Mouse (Mus musculus) bone marrow, adult 2 months (tissue): ENCODE data around the gene Uqcr10. TPM values are rescaled to one million over a fixed set of nuclear protein-coding genes. Genes with fewer than 3 reads are reported as not detected.

Experiments
- H3K27ac ChIP-seq: fragments of 200-500 bp; 2 replicates; pipeline ENCODE4 v1.5.1; 2012; ENCODE audit warnings: low read depth, mild to moderate bottlenecking, control low read depth, inconsistent platforms, low read length; ENCODE audit not compliant: control insufficient read depth, poor library complexity, insufficient read depth
- H3K4me1 ChIP-seq: fragments of 200-500 bp; 2 replicates; pipeline ENCODE4 v1.6.1; 2011; ENCODE audit warnings: low read length; ENCODE audit not compliant: control insufficient read depth, insufficient read depth
- H3K4me3 ChIP-seq: fragments of 200-500 bp; replicated peaks from 2 replicates; pipeline ENCODE3; 2011; ENCODE audit warnings: mild to moderate bottlenecking, low read depth, low read length, control low read depth; ENCODE audit not compliant: control insufficient read depth
- CTCF ChIP-seq: fragments of 200-500 bp; IDR thresholded peaks from 2 replicates; pipeline ENCODE4 v1.5.1; 2011; ENCODE audit warnings: low read length, control low read depth; ENCODE audit not compliant: control insufficient read depth, insufficient read depth
- POLR2A ChIP-seq: fragments of 200-500 bp; IDR thresholded peaks from 2 replicates; pipeline ENCODE4 v1.6.1; 2011; ENCODE audit warnings: low read depth, mild to moderate bottlenecking, control low read depth, low read length, borderline replicate concordance; ENCODE audit not compliant: control insufficient read depth
- WGBS: fragments of 180-500 bp; shearing (Covaris S2); methylation state at CpG from one replicate; pipeline ENCODE4 v1.1.7; 2018; 5-methylcytosine and 5-hydroxymethylcytosine counted together
- polyA plus RNA-seq: library from polyadenylated mRNA; stranded (reverse); fragments of >200 nt; gene quantifications from 2 replicates; pipeline ENCODE4 v1.2.4, GENCODE M21; 2011; ENCODE audit warnings: low replicate concordance; ENCODE audit not compliant: missing spikeins, insufficient read depth, insufficient read length

Uqcr10 gene
- polyA plus RNA-seq, 1 experiment = 240 TPM

DNA sequence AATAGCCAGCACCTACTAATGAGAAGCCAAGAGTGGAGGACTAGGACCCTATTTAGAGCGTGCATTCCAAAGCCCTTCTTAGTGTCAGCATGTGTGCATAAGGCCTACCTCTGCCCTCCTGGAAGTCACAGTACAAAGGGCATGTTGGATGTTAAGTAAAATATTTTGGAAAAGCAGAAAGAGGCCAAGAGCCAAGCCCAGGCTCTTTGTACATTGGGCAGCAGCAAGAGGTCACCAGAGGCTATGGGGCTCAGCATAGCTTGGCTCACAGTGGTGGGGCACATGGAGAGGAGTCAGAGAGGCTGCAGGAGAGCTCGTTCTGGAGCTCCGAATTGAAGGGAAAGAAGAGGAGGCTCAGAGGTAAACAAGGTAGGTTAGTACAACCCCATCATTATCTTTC is 17.1 kb downstream of the Uqcr10 start:
- Histone ChIP-seq H3K4me1 (peaks cover 3% of the 10 kb centered on the region; the same call in 1 of the 2 replicates), H3K27ac (no peak overlapping the region), H3K4me3 (no peak overlapping the region)
- no peak for TF ChIP-seq CTCF
- TF ChIP-seq POLR2A = no peak
- 82% methylated on average over 3 of the region's 3 CpGs for WGBS

DNA sequence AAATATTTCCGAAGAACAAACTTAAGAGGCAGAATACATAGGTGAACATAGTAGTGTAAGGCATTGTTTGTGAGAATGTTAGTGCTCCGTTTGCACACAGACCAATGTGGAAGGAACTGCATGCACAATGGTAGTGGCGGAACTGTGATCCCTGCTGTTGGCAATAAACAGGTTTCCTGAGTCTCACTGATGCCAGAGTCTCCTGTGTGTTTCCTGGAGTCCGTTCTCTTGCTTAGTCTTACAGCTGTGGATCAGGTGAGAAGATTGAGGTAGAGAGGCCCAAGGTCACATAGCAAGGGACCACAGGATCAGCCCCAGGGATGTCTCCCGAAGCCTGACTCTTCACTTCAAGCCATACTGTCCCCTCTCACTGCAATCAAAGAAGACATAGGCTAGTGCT is 18.6 kb downstream of the Uqcr10 start:
- TF ChIP-seq POLR2A (no peak), CTCF (no peak)
- Histone ChIP-seq H3K4me1 (peaks cover 3% of the 10 kb centered on the region; the same call in 1 of the 2 replicates), H3K4me3 (no peak overlapping the region), H3K27ac (no peak overlapping the region)
- WGBS = 74% methylated on average over 5 of the region's 5 CpGs

DNA sequence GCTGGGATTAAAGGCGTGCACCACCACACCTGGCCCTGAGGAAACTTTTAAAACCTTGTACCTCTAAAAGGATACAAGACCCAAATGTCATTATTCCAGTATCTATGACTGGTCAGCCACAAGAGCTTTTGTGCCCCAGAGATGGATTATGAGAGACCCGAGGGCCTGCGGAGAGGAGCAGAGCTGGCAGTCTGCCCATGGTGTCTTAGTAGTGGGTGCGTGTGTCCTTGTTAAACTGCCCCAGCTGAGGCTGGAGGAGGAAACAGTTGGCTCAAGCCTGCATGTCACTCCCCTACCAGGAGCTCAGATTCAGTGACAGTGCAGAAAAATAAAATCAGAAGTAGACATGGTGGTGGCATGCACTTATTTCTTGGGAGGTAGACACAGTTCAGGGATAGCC is 19.1 kb downstream of the Uqcr10 start:
- Histone ChIP-seq H3K4me1 (peaks cover 3% of the 10 kb centered on the region; the same call in 1 of the 2 replicates), H3K4me3 (no peak overlapping the region), H3K27ac (no peak overlapping the region)
- WGBS = 64% methylated on average over 4 of the region's 4 CpGs
- no peak for TF ChIP-seq POLR2A
- TF ChIP-seq CTCF = no peak

DNA sequence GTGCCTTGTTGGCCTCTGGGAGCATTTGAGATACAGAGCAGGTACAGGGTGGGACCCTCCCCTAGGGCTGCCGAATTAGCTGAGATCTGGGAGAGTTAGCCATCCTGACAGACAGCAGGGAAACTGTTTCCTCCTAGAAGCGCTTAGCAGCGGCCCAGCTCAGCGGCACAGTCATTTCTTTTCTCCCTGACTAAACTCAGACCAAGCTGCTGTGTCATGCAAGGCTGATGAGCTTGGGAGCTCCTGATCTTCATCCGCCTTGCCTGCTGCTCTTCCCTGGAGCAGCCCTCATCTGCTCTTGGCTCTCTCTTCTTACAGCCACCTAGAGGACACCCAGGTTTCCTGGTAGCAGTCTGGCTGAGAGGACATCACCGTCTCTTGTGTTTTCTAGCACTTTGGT is 20.0 kb downstream of the Uqcr10 start:
- Histone ChIP-seq H3K4me3 (no peak overlapping the region), H3K4me1 (peaks cover 3% of the 10 kb centered on the region; the same call in 1 of the 2 replicates), H3K27ac (no peak overlapping the region)
- TF ChIP-seq CTCF (no peak), POLR2A (no peak)
- 82% methylated on average over 6 of the region's 6 CpGs for WGBS

DNA sequence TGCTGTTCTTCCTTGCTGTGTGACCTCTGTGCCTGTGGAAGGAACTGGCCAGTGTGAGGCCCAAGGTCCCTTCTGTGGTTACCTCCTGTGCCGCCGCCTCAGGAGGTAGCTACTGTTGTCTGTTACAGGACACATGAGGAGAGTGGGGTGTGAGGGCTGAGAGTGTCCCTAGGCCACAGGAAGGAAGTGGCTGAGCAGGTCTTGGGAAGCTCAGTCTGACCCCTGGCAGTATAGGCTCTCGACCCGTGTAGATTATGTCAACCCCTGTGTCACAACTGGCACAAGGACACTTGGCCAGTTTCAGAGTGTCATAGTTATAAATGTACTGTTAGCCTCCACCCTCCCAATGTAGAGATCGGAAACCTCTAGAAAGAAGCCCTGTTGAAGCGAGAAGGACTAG is 20.6 kb downstream of the Uqcr10 start:
- H3K4me3 ChIP-seq = no peak overlapping the region
- TF ChIP-seq CTCF (no peak), POLR2A (no peak)
- peaks cover 3% of the 10 kb centered on the region; the same call in 1 of the 2 replicates for H3K4me1 ChIP-seq
- H3K27ac ChIP-seq = no peak overlapping the region
- WGBS = 49% methylated on average over 6 of the region's 6 CpGs

DNA sequence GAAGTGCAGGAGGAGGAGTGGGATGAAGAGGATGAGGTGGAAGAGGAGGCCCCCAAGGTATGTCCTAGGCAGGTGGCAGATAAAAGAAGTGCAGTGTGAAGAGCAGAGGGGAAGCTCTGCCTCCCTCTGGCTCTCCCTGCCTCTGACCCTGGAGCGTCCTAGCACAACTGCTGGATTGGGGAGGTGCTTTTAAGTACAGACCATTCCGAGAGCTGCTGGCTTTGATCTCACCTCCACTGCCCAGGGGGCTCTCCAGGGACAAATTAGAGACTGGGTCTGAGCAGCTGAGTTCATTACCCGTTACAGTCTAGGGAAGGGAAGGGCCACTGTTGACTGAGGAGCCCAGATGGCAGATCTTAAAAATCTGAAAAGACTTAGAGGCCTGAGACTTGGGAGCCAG is 24.0 kb downstream of the Uqcr10 start:
- Histone ChIP-seq H3K4me1 (peaks cover 3% of the 10 kb centered on the region; the same call in 1 of the 2 replicates), H3K27ac (no peak overlapping the region), H3K4me3 (no peak overlapping the region)
- TF ChIP-seq CTCF (no peak), POLR2A (no peak)
- 76% methylated on average over 3 of the region's 3 CpGs for WGBS

DNA sequence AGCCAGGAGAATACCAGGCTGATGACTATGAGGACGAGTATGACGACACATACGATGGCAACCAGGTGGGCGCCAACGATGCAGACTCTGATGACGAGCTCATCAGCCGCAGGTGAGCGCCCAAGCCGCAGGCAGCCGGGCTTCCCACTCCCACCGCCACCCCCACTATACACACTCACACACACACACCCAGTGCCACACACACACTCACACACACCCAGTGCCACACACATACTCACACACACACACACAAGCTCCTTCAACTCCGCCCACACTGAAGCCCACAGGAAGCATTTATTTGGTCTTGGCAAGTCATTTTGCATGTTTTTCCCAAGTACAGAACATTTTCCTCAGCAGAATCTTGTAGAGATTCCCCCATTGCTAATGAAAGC is 24.7 kb downstream of the Uqcr10 start:
- peaks cover 3% of the 10 kb centered on the region; the same call in 1 of the 2 replicates for H3K4me1 ChIP-seq
- no peak overlapping the region for H3K4me3 ChIP-seq
- TF ChIP-seq POLR2A (no peak), CTCF (no peak)
- no peak overlapping the region for H3K27ac ChIP-seq
- WGBS = 90% methylated on average over 12 of the region's 12 CpGs

DNA sequence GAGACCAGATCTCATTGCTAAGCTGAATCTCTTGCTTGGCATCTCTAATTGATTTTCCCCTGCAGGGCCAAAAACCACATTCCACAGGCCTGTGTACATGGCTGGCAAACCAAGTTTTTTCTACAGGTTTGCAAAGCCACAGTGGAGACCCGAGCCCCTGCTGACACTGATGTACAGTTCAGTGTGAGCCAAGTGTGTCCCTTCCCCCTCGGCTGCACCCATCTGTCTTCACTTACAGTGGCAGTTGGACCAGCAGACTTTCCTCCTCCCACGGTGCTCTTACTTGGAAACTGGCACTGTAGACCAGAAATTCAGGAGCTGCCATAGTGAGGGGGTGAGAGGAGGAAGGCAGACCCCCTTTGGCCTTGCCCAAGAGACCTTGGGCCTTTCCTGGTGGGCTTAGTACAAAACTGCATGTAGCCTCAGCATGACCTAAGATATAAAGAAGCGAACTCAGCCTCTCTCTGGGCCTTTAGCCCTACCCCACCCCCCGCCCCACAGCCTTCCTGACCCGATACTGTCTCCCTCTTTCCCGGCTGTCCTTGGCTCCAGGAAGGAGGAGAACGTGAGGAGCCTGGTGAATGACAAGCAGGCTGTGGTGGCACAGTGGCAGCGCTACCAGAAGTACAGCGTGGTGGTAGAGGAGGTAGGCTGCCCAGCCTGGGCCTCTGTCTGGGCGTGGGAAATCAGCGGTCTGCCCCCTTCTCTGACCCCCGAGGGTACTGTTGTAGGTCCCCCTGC is 25.3 kb downstream of the Uqcr10 start:
- Histone ChIP-seq H3K4me1 (peaks cover 4% of the 10 kb centered on the region; the same call in 1 of the 2 replicates), H3K27ac (no peak overlapping the region), H3K4me3 (no peak overlapping the region)
- TF ChIP-seq POLR2A = no peak
- no peak for TF ChIP-seq CTCF
- 83% methylated on average over 13 of the region's 13 CpGs for WGBS
